Mouse (Mus musculus) hindbrain, embryonic 14.5 days (tissue): ENCODE results near the gene Zcchc7. TPM values are rescaled to one million over a fixed set of nuclear protein-coding genes. Genes with fewer than 3 reads are reported as not detected.

Source experiments
- ATAC-seq: fragments of 200-750 bp; cut with Nextera tagmentation; 2 replicates; pipeline ENCODE4 v1.8.0; 2017; ENCODE audit warnings: moderate number of reproducible peaks, mild to moderate bottlenecking, moderate TSS enrichment, moderate library complexity; ENCODE audit not compliant: low FRiP score
- DNase-seq: peaks from one replicate; pipeline ENCODE4 v3.0.0-alpha.2; 2015; ENCODE audit warnings: low spot score
- H3K27ac ChIP-seq: fragments of 300-500 bp; sonication (generic); 2 replicates; pipeline ENCODE4 v1.5.1; 2014; ENCODE audit warnings: mild to moderate bottlenecking, moderate library complexity
- H3K27me3 ChIP-seq: fragments of 300-500 bp; sonication (generic); 2 replicates; pipeline ENCODE4 v1.6.1; 2014; ENCODE audit warnings: mild to moderate bottlenecking, low read length, mixed read lengths; ENCODE audit not compliant: control insufficient read depth, insufficient read depth
- H3K36me3 ChIP-seq: fragments of 300-500 bp; sonication (generic); replicated peaks from 2 replicates; pipeline ENCODE4 v1.6.1; 2014; ENCODE audit not compliant: control insufficient read depth, insufficient read depth
- H3K4me1 ChIP-seq: fragments of 300-500 bp; sonication (generic); replicated peaks from 2 replicates; pipeline ENCODE4 v1.6.1; 2014; ENCODE audit warnings: antibody characterized with exemption, low read length, mixed read lengths; ENCODE audit not compliant: control insufficient read depth, insufficient read depth
- H3K4me2 ChIP-seq: fragments of 300-500 bp; sonication (generic); replicated peaks from 2 replicates; pipeline ENCODE4 v1.6.1; 2014; ENCODE audit warnings: mild to moderate bottlenecking, moderate library complexity
- H3K4me3 ChIP-seq: fragments of 300-500 bp; sonication (generic); replicated peaks from 2 replicates; pipeline ENCODE4 v1.5.1; 2014; ENCODE audit warnings: mild to moderate bottlenecking, low read length
- H3K9ac ChIP-seq: fragments of 300-500 bp; sonication (generic); 2 replicates; pipeline ENCODE4 v1.6.1; 2014
- H3K9me3 ChIP-seq: fragments of 300-500 bp; sonication (generic); 2 replicates; pipeline ENCODE4 v1.6.1; 2016; ENCODE audit warnings: low read length; ENCODE audit not compliant: control insufficient read depth
- WGBS: fragments of 180-500 bp; shearing (Covaris S2); extraction: QIAGEN DNeasy Blood & Tissue Kit; methylation state at CpG from one replicate; pipeline ENCODE4 v1.1.7; 2014; 5-methylcytosine and 5-hydroxymethylcytosine counted together
- polyA plus RNA-seq: library from polyadenylated mRNA; unstranded; fragments of >200 nt; fragmentation: Nextera tagmentation; extraction: Ambion mirVana; gene quantifications from 2 replicates; pipeline ENCODE4 v1.2.1, GENCODE M21; 2014

Gene Zcchc7
- polyA plus RNA-seq, 1 experiment from 2014 or later, result 38.5 TPM

DNA sequence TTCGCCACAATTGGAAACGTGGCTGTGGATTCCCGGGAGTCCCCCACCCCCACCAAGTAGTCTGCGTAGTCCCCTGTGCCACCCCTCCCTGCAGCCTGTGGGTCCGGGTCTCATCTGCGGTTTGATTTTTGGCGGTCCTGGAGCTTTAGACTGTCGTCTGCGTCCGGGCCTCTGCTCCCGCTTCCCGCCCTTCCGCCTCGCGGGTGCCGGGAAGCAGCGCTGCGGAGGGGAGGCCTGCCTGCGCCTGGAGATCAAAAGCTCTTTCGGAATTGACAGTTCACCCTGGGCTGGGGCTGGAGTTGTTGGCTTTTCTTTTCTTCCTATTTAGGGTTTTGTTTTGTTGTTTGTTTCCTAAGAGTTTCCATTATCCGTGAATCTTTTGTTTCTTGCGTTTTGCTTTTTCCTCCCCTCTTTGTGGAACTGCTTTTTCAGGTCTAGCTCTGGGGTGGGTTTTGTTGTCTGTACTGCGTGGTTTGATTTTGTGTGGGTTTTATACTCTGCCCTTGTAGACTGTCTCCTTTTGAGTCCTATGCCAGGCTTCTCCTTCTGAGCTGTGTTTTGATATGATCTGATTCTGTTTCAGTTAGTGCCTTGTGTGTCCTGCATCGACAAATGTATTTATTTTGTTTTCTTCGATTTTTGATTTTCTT, 43.5 kb upstream of the Zcchc7 start:
- H3K4me1 ChIP-seq, result no peaks in the 10 kb centered on the region
- no peak overlapping the region for H3K27ac ChIP-seq
- peak overlapping the region; percentile 1; the same call in 1 of the 2 replicates for H3K4me3 ChIP-seq
- no peak for DNase-seq
- H3K36me3 ChIP-seq, result no peaks in the 10 kb centered on the region
- no peaks in the 10 kb centered on the region for H3K9me3 ChIP-seq
- H3K4me2 ChIP-seq, result peak overlapping the region; percentile 39
- peaks cover 86% of the 10 kb centered on the region for H3K27me3 ChIP-seq
- WGBS, result under 1% methylated on average over 25 of the region's 25 CpGs
- peak overlapping the region; percentile 20; the same call in 1 of the 2 replicates for H3K9ac ChIP-seq
- no peak for ATAC-seq

DNA sequence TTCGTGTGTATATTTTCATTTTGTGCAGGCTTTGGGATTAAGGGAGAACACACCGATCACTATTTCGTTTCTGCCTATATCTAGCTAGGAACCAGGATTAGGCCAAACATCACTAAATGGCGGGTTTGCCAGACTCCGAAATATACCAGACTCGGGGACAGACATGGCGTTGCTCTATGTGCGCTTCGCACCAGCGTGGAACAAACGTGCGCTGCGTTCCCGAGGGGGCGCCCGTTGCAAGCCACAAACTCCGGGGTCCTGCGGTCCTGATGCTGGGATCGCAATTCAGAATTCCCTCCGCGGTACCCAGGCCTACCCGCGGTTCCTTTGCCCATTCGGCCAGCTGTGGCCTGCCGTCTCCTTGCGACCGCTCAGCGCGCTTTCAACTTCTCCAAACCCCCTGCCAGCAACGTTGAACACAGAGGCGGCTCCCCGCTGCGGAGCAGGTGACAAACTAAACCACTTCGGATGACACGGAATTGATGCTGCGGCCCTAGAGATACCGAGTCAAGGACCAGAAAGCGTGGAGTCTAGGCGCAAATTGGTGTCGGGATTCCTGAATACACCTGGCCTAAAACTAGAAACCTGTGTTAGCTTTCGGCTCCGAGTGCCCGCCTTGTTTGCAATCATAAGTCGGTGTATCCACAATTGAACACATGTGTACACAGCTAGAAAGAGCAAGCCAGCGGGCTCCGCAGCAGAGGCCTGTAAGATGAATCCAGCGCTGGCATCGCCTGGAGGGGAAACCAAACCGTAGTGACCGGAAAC, 42.7 kb upstream of the Zcchc7 start:
- H3K27me3 ChIP-seq, result peaks cover 86% of the 10 kb centered on the region
- H3K27ac ChIP-seq, result no peak overlapping the region
- H3K36me3 ChIP-seq, result no peaks in the 10 kb centered on the region
- H3K9ac ChIP-seq, result no peak overlapping the region
- whole genome bisulfite sequencing, result 1% methylated on average over 50 of the region's 50 CpGs
- peak overlapping the region; percentile 6 for H3K4me3 ChIP-seq
- peak; percentile 53 for DNase-seq
- H3K9me3 ChIP-seq, result no peaks in the 10 kb centered on the region
- no peaks in the 10 kb centered on the region for H3K4me1 ChIP-seq
- no peak for ATAC-seq
- peak overlapping the region; percentile 39 for H3K4me2 ChIP-seq

DNA sequence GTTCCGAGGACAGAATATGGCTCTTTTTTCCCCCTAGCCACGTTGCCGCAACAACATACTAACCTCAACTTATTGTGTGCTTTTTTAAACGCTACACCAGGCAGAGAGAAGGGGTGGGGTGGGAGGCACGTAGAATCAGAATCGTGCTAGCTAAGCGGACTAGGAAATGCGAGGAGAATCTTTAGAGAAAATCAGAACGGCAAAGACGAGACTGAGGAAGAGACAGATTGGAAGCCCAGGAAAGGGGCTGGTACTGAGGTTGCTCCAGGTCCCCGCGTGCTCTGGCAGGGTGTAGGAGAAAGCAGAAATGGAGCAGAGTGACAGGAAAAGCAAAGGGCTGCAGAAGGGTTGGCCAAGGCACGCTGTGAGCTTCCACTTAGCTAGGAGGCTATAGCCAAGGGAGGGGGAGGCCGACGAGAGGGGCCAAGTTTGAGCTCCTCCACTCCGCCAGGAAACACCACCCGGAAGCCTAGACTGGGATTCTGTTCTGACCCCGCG, 42.1 kb upstream of the Zcchc7 start:
- H3K36me3 ChIP-seq, result no peaks in the 10 kb centered on the region
- H3K4me2 ChIP-seq, result peak overlapping the region; percentile 39
- H3K27me3 ChIP-seq, result peaks cover 86% of the 10 kb centered on the region
- WGBS, result under 1% methylated on average over 19 of the region's 19 CpGs
- H3K4me3 ChIP-seq, result peak overlapping the region; percentile 6
- no peak overlapping the region for H3K27ac ChIP-seq
- no peak for ATAC-seq
- H3K4me1 ChIP-seq, result no peaks in the 10 kb centered on the region
- no peak for DNase-seq
- H3K9me3 ChIP-seq, result no peaks in the 10 kb centered on the region
- no peak overlapping the region for H3K9ac ChIP-seq

DNA sequence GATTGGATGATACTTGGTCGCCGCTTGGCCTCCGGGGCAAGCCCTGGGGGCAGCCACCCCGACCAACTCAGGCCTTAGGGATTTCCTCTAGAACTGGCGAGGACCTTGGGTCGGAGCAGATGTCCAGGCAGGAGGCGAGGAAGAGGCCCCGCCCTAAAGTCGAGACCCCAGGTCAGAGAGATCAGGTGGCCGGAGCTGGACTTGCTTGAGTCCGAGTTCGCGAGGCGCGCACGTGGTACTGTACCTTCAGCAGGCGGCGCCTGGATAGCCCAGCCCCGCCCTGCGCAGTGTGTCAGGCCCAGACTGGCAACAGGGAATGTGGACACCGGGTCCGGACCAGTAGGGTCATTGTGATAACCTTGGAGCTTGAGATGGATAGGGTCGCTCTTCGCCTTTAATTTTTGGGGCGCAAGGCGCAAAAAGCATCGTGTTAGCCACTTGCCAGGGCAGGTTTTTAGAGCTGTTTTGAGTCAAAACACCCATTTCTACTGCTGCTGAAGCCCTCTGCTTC, 41.5 kb upstream of the Zcchc7 start:
- 1% methylated on average over 27 of the region's 27 CpGs for WGBS
- H3K27me3 ChIP-seq, result peaks cover 84% of the 10 kb centered on the region
- ATAC-seq (no peak), DNase-seq (no peak)
- H3K4me1 ChIP-seq, result no peaks in the 10 kb centered on the region
- no peak overlapping the region for H3K9ac ChIP-seq
- H3K27ac ChIP-seq, result no peak overlapping the region
- no peaks in the 10 kb centered on the region for H3K36me3 ChIP-seq
- H3K4me2 ChIP-seq, result peak overlapping the region; percentile 39
- H3K9me3 ChIP-seq, result no peaks in the 10 kb centered on the region
- H3K4me3 ChIP-seq, result peak overlapping the region; percentile 6; the same call in 1 of the 2 replicates

DNA sequence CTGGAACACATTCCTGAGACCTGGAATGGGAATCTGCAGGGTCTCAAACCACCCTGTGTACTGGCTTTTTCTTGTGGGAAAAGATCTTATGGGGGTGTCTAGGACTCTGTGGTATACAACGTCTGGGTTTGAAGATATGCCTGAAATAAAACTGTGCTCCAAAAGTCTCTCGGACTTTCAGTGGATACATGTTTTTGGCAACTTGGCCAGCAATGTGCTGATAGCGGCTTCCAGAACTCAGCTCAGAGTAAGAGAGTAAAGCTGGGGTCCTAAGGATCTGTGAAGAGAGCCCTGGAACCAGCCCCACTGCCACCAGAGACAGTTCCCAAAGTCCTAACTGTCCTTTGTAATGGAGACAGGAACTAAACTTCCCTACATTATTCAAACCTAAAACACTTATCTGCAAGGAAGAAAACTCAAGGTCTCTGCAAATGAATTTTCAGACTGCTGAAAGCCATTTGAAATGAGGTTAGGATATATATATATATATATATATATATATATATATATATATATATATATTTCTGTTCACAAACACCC, 40.0 kb upstream of the Zcchc7 start:
- ATAC-seq, result no peak
- no peaks in the 10 kb centered on the region for H3K4me1 ChIP-seq
- H3K27me3 ChIP-seq, result peaks cover 73% of the 10 kb centered on the region
- H3K4me3 ChIP-seq, result no peak overlapping the region
- no peak overlapping the region for H3K9ac ChIP-seq
- H3K9me3 ChIP-seq, result no peaks in the 10 kb centered on the region
- H3K36me3 ChIP-seq, result no peaks in the 10 kb centered on the region
- no peak for DNase-seq
- no peak overlapping the region for H3K4me2 ChIP-seq
- H3K27ac ChIP-seq, result no peak overlapping the region
- 9% methylated on average over 3 of the region's 3 CpGs for WGBS

DNA sequence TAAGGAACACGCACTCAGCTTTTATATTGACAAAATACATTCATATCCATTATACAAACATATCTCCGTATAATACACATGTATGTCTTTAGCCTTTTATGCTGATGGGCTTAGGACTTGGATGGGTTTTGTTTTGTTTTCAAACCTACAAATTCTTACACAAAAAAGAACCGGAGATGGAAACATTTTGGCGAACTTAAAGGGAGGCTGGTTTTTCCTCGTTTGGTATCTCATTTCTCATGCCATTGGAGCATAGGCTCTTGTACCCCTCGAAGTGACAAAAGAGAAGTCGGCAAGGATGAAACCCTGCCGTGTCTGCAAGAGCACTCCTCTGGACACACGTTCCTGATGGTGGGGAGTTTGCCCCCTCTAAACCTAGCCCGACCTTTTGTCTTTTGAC, 39.3 kb upstream of the Zcchc7 start:
- Histone ChIP-seq H3K4me2 (no peak overlapping the region), H3K9ac (no peak overlapping the region), H3K27me3 (peaks cover 66% of the 10 kb centered on the region), H3K4me1 (no peaks in the 10 kb centered on the region), H3K9me3 (no peaks in the 10 kb centered on the region), H3K36me3 (no peaks in the 10 kb centered on the region), H3K27ac (no peak overlapping the region), H3K4me3 (no peak overlapping the region)
- ATAC-seq (no peak), DNase-seq (no peak)
- 2% methylated on average over 10 of the region's 10 CpGs for WGBS

DNA sequence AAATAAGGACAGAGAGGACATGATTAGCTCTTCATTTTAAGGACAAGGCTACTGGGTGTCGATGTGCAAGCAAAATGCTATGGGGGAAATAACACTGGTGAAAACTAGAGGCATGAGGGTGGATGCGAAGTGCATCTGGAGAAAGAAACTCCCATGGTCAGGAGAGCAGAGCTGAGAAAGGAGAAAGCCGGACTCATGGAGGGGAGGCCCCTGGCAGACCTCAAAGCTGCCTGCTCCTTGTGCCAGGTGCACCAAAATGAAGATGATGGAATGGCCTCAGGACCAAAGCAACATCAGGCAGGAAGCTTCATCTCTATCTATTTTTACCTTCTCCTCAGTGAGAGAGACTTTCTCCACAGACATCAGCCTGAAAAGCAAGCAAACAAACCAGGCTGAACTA, 38.0 kb upstream of the Zcchc7 start:
- H3K4me2 ChIP-seq, result no peak overlapping the region
- H3K9ac ChIP-seq, result no peak overlapping the region
- peaks cover 62% of the 10 kb centered on the region for H3K27me3 ChIP-seq
- no peak for DNase-seq
- H3K27ac ChIP-seq, result no peak overlapping the region
- no peak for ATAC-seq
- no peaks in the 10 kb centered on the region for H3K36me3 ChIP-seq
- no peaks in the 10 kb centered on the region for H3K9me3 ChIP-seq
- 83% methylated on average over 3 of the region's 3 CpGs for WGBS
- no peaks in the 10 kb centered on the region for H3K4me1 ChIP-seq
- no peak overlapping the region for H3K4me3 ChIP-seq

DNA sequence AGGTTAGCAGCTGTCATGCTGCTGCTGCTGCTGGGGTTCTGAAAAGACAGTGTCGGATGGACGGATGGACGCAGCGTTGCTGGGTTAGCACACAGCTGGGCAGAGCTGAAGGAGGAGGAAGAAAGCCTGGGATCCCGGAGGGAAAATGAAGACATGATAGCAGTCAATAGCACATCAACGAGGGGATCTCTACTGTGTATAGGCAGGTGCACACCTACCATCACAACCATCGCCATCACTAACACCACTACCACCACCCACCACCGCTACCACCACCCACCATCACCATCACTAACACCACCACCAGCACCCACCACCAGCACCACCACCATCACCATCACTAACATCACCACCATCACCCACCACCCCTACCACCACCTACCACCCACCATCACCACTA, 35.6 kb upstream of the Zcchc7 start:
- Histone ChIP-seq H3K27me3 (peaks cover 42% of the 10 kb centered on the region), H3K4me1 (no peaks in the 10 kb centered on the region), H3K27ac (no peak overlapping the region), H3K9ac (no peak overlapping the region), H3K9me3 (no peaks in the 10 kb centered on the region), H3K4me2 (no peak overlapping the region), H3K4me3 (no peak overlapping the region), H3K36me3 (no peaks in the 10 kb centered on the region)
- no peak for ATAC-seq
- 95% methylated on average over 8 of the region's 8 CpGs for WGBS
- DNase-seq, result no peak

DNA sequence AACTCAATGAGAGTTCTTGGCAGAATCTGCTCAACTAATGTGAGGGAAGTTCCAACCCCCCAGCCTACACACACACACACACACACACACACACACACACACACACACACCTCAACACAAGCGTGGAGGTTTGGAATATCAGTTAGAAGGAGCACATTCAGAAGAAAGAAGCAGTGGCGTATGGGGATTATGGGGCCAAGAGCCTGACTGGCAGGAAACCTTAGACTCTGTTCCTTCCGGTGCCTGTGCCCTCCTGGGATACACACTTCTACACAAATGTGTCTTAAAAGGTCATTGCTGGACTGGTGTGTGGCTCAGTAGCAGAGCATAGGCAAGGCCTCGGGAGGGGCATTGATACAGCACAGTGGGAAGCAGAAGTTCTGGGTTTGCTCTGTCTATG, 34.4 kb upstream of the Zcchc7 start:
- H3K36me3 ChIP-seq, result no peaks in the 10 kb centered on the region
- no peaks in the 10 kb centered on the region for H3K4me1 ChIP-seq
- DNase-seq (no peak), ATAC-seq (no peak)
- H3K4me2 ChIP-seq, result no peak overlapping the region
- peaks cover 32% of the 10 kb centered on the region for H3K27me3 ChIP-seq
- H3K9me3 ChIP-seq, result no peaks in the 10 kb centered on the region
- no peak overlapping the region for H3K27ac ChIP-seq
- WGBS, result 89% methylated on average over 4 of the region's 4 CpGs
- no peak overlapping the region for H3K4me3 ChIP-seq
- H3K9ac ChIP-seq, result no peak overlapping the region
